Mouse (Mus musculus): Measurements from ENCODE around the gene Sept11. TPM values are rescaled to one million over a fixed set of nuclear protein-coding genes. Genes with fewer than 3 reads are reported as not detected.

The Sept11 gene
- polyA plus RNA-seq, 1 experiment from 2014 or later, result 143 TPM

GRCm38 (mm10) chr5:93092147-93092781, 973 bp upstream of the Sept11 start:
- ATAC-seq, result peak; percentile 39
- 8% methylated on average over 28 of the region's 28 CpGs for WGBS
- H3K4me1 ChIP-seq (ENCODE audit: control insufficient read depth, insufficient read depth, low read length), result peaks cover 41% of the 10 kb centered on the region
- no peaks in the 10 kb centered on the region for H3K27me3 ChIP-seq (ENCODE audit: control insufficient read depth, insufficient read depth, low read depth, low read length)
- peak overlapping the region; percentile 66 for H3K4me2 ChIP-seq (ENCODE audit: low read length)
- H3K9me3 ChIP-seq (replicated peaks; ENCODE audit: control insufficient read depth, low read length, poor library complexity, severe bottlenecking), result no peaks in the 10 kb centered on the region
- H3K36me3 ChIP-seq (ENCODE audit: control insufficient read depth, insufficient read depth, low read length), result no peaks in the 10 kb centered on the region
- peak overlapping the region; percentile 97 for H3K9ac ChIP-seq (ENCODE audit: low read depth, low read length)
- peak overlapping the region; percentile 98 for H3K27ac ChIP-seq (ENCODE audit: low read length)
- H3K4me3 ChIP-seq (ENCODE audit: low read depth, low read length), result peak overlapping the region; percentile 89

- WGBS, result 0% methylated on average over 40 of the region's 50 CpGs
- Histone ChIP-seq H3K9ac (ENCODE audit: low read depth, low read length) (peak overlapping the region; percentile 97), H3K4me2 (ENCODE audit: low read length) (peak overlapping the region; percentile 66), H3K27me3 (ENCODE audit: control insufficient read depth, insufficient read depth, low read depth, low read length) (no peaks in the 10 kb centered on the region), H3K4me3 (ENCODE audit: low read depth, low read length) (peak overlapping the region; percentile 89), H3K27ac (ENCODE audit: low read length) (peak overlapping the region; percentile 98), H3K9me3 (replicated peaks; ENCODE audit: control insufficient read depth, low read length, poor library complexity, severe bottlenecking) (no peaks in the 10 kb centered on the region), H3K36me3 (ENCODE audit: control insufficient read depth, insufficient read depth, low read length) (no peaks in the 10 kb centered on the region), H3K4me1 (ENCODE audit: control insufficient read depth, insufficient read depth, low read length) (peaks cover 51% of the 10 kb centered on the region)
- ATAC-seq, result peak; percentile 66
Measured at GRCm38 (mm10) chr5:93093638-93094527, 646 bp downstream of the Sept11 start.

GRCm38 (mm10) chr5:93095301-93095700, 2.1 kb downstream of the Sept11 start:
- H3K36me3 ChIP-seq (ENCODE audit: control insufficient read depth, insufficient read depth, low read length), result no peaks in the 10 kb centered on the region
- no peak for ATAC-seq
- peak overlapping the region; percentile 89 for H3K4me3 ChIP-seq (ENCODE audit: low read depth, low read length)
- H3K27me3 ChIP-seq (ENCODE audit: control insufficient read depth, insufficient read depth, low read depth, low read length), result no peaks in the 10 kb centered on the region
- WGBS, result 50% methylated on average over 7 of the region's 7 CpGs
- H3K9me3 ChIP-seq (replicated peaks; ENCODE audit: control insufficient read depth, low read length, poor library complexity, severe bottlenecking), result no peaks in the 10 kb centered on the region
- no peak overlapping the region for H3K27ac ChIP-seq (ENCODE audit: low read length)
- peak overlapping the region; percentile 11; the same call in 1 of the 2 replicates for H3K9ac ChIP-seq (ENCODE audit: low read depth, low read length)
- peaks cover 51% of the 10 kb centered on the region for H3K4me1 ChIP-seq (ENCODE audit: control insufficient read depth, insufficient read depth, low read length)
- peak overlapping the region; percentile 66 for H3K4me2 ChIP-seq (ENCODE audit: low read length)

GRCm38 (mm10) chr5:93097204-93097906, 4.1 kb downstream of the Sept11 start:
- H3K4me3 ChIP-seq (ENCODE audit: low read depth, low read length), result no peak overlapping the region
- no peak for ATAC-seq
- no peak overlapping the region for H3K27ac ChIP-seq (ENCODE audit: low read length)
- WGBS, result 65% methylated on average over 13 of the region's 13 CpGs
- H3K9ac ChIP-seq (ENCODE audit: low read depth, low read length), result no peak overlapping the region
- H3K36me3 ChIP-seq (ENCODE audit: control insufficient read depth, insufficient read depth, low read length), result 0 out of 2 replicates have a peak, but pooled peaks cover 2% of the 10 kb centered on the region
- no peaks in the 10 kb centered on the region for H3K27me3 ChIP-seq (ENCODE audit: control insufficient read depth, insufficient read depth, low read depth, low read length)
- H3K9me3 ChIP-seq (replicated peaks; ENCODE audit: control insufficient read depth, low read length, poor library complexity, severe bottlenecking), result no peaks in the 10 kb centered on the region
- 0 out of 2 replicates have a peak overlapping the region, but pooled peaks have one; percentile 10 for H3K4me2 ChIP-seq (ENCODE audit: low read length)
- peaks cover 37% of the 10 kb centered on the region for H3K4me1 ChIP-seq (ENCODE audit: control insufficient read depth, insufficient read depth, low read length)

- Histone ChIP-seq H3K9me3 (replicated peaks; ENCODE audit: control insufficient read depth, low read length, poor library complexity, severe bottlenecking) (no peaks in the 10 kb centered on the region), H3K4me1 (ENCODE audit: control insufficient read depth, insufficient read depth, low read length) (peaks cover 37% of the 10 kb centered on the region), H3K36me3 (ENCODE audit: control insufficient read depth, insufficient read depth, low read length) (0 out of 2 replicates have a peak, but pooled peaks cover 2% of the 10 kb centered on the region), H3K4me2 (ENCODE audit: low read length) (no peak overlapping the region), H3K4me3 (ENCODE audit: low read depth, low read length) (no peak overlapping the region), H3K9ac (ENCODE audit: low read depth, low read length) (no peak overlapping the region), H3K27me3 (ENCODE audit: control insufficient read depth, insufficient read depth, low read depth, low read length) (no peaks in the 10 kb centered on the region), H3K27ac (ENCODE audit: low read length) (no peak overlapping the region)
- WGBS, result 55% methylated on average over 6 of the region's 6 CpGs
- no peak for ATAC-seq
Measured at GRCm38 (mm10) chr5:93098219-93098618, 5.0 kb downstream of the Sept11 start.

GRCm38 (mm10) chr5:93098811-93099210, 5.6 kb downstream of the Sept11 start:
- WGBS, result 78% methylated on average over 14 of the region's 14 CpGs
- no peak overlapping the region for H3K4me3 ChIP-seq (ENCODE audit: low read depth, low read length)
- H3K36me3 ChIP-seq (ENCODE audit: control insufficient read depth, insufficient read depth, low read length), result 0 out of 2 replicates have a peak, but pooled peaks cover 2% of the 10 kb centered on the region
- H3K4me2 ChIP-seq (ENCODE audit: low read length), result no peak overlapping the region
- H3K27me3 ChIP-seq (ENCODE audit: control insufficient read depth, insufficient read depth, low read depth, low read length), result no peaks in the 10 kb centered on the region
- H3K9me3 ChIP-seq (replicated peaks; ENCODE audit: control insufficient read depth, low read length, poor library complexity, severe bottlenecking), result no peaks in the 10 kb centered on the region
- ATAC-seq, result no peak
- peaks cover 37% of the 10 kb centered on the region for H3K4me1 ChIP-seq (ENCODE audit: control insufficient read depth, insufficient read depth, low read length)
- no peak overlapping the region for H3K27ac ChIP-seq (ENCODE audit: low read length)
- no peak overlapping the region for H3K9ac ChIP-seq (ENCODE audit: low read depth, low read length)

GRCm38 (mm10) chr5:93100906-93101305, 7.7 kb downstream of the Sept11 start:
- H3K27me3 ChIP-seq (ENCODE audit: control insufficient read depth, insufficient read depth, low read depth, low read length), result no peaks in the 10 kb centered on the region
- H3K4me3 ChIP-seq (ENCODE audit: low read depth, low read length), result no peak overlapping the region
- no peak for ATAC-seq
- H3K4me2 ChIP-seq (ENCODE audit: low read length), result no peak overlapping the region
- no peak overlapping the region for H3K27ac ChIP-seq (ENCODE audit: low read length)
- H3K9me3 ChIP-seq (replicated peaks; ENCODE audit: control insufficient read depth, low read length, poor library complexity, severe bottlenecking), result no peaks in the 10 kb centered on the region
- WGBS, result 75% methylated on average over 4 of the region's 4 CpGs
- H3K9ac ChIP-seq (ENCODE audit: low read depth, low read length), result no peak overlapping the region
- peaks cover 23% of the 10 kb centered on the region for H3K4me1 ChIP-seq (ENCODE audit: control insufficient read depth, insufficient read depth, low read length)
- H3K36me3 ChIP-seq (ENCODE audit: control insufficient read depth, insufficient read depth, low read length), result 0 out of 2 replicates have a peak, but pooled peaks cover 2% of the 10 kb centered on the region

- 60% methylated on average over 8 of the region's 8 CpGs for WGBS
- H3K4me1 ChIP-seq (ENCODE audit: control insufficient read depth, insufficient read depth, low read length), result peaks cover 19% of the 10 kb centered on the region
- H3K4me2 ChIP-seq (ENCODE audit: low read length), result no peak overlapping the region
- no peak overlapping the region for H3K9ac ChIP-seq (ENCODE audit: low read depth, low read length)
- no peak overlapping the region for H3K4me3 ChIP-seq (ENCODE audit: low read depth, low read length)
- no peak overlapping the region for H3K27ac ChIP-seq (ENCODE audit: low read length)
- H3K36me3 ChIP-seq (ENCODE audit: control insufficient read depth, insufficient read depth, low read length), result 0 out of 2 replicates have a peak, but pooled peaks cover 2% of the 10 kb centered on the region
- H3K9me3 ChIP-seq (replicated peaks; ENCODE audit: control insufficient read depth, low read length, poor library complexity, severe bottlenecking), result no peaks in the 10 kb centered on the region
- ATAC-seq, result no peak
- no peaks in the 10 kb centered on the region for H3K27me3 ChIP-seq (ENCODE audit: control insufficient read depth, insufficient read depth, low read depth, low read length)
Measured at GRCm38 (mm10) chr5:93101371-93101791, 8.1 kb downstream of the Sept11 start.
